Mouse (Mus musculus): ENCODE data around the gene Atp6v0e2.

Atp6v0e2 gene

GRCm38 (mm10) chr6:48589194-48589750, 51.9 kb downstream of the Atp6v0e2 start, which contains the start of gene Gm45021:
Gene Gm45021 (plus strand): TSS chr6:48589610.
- TF ChIP-seq GATA4 (IDR thresholded peaks at IDR 0.05; ENCODE audit: insufficient replicate concordance, low read length) = no peak

All from liver, adult (tissue).